Mouse (Mus musculus): ENCODE results near the gene Fbxl19. TPM values are rescaled to one million over a fixed set of nuclear protein-coding genes. Genes with fewer than 3 reads are reported as not detected.

The Fbxl19 gene
- total RNA-seq, 2 experiments from 2014 or later = 4.8 to 5.7 TPM

GRCm38 (mm10) chr7:127797076-127797845 is 52.9 kb downstream of the Fbxl19 start:
- DNase-seq = no peak
- intact Hi-C loops (cut with DNase I) = no loop called here

- intact Hi-C loops (cut with DNase I) = loop anchor here (2.0 kb wide), 1 partner anchor 138 kb away; no protein-coding TSS in a partner anchor
- no peak for DNase-seq
Measured at GRCm38 (mm10) chr7:127798591-127798990, 54.2 kb downstream of the Fbxl19 start.

- intact Hi-C loops (cut with DNase I) = loop anchor here (2.0 kb wide), 1 partner anchor 138 kb away; no protein-coding TSS in a partner anchor
- DNase-seq = no peak
Measured at GRCm38 (mm10) chr7:127799211-127799610, 54.9 kb downstream of the Fbxl19 start.

- DNase-seq = no peak
- intact Hi-C loops (cut with DNase I) = loop anchor here (1.0 to 2.0 kb wide), 4 partner anchors 17 to 137 kb away; partner anchors contain the start of genes Zfp646 and Zfp668
Measured at GRCm38 (mm10) chr7:127799738-127800137, 55.4 kb downstream of the Fbxl19 start.

- peak; percentile 95 to 96 for DNase-seq
- intact Hi-C loops (cut with DNase I) = loop anchor here (1.0 kb wide), 3 partner anchors 16 to 76 kb away; partner anchors contain the start of genes Zfp646 and Zfp668
Measured at GRCm38 (mm10) chr7:127800435-127801009, 56.2 kb downstream of the Fbxl19 start, which contains the start of gene Hsd3b7. TSS of gene Hsd3b7 (plus strand) at chr7:127800604.

GRCm38 (mm10) chr7:127801010-127801621 is 56.8 kb downstream of the Fbxl19 start:
- intact Hi-C loops (cut with DNase I) = no loop called here
- DNase-seq = peak in 1 of 2 experiments; percentile 28

GRCm38 (mm10) chr7:127802313-127802712 is 58.0 kb downstream of the Fbxl19 start:
- no peak for DNase-seq
- intact Hi-C loops (cut with DNase I) = no loop called here

- intact Hi-C loops (cut with DNase I) = no loop called here
- DNase-seq = no peak
Measured at GRCm38 (mm10) chr7:127808821-127809220, 64.5 kb downstream of the Fbxl19 start.

- DNase-seq = no peak
- intact Hi-C loops (cut with DNase I) = no loop called here
Measured at GRCm38 (mm10) chr7:127809846-127810245, 65.5 kb downstream of the Fbxl19 start.

- intact Hi-C loops (cut with DNase I) = no loop called here
Measured at GRCm38 (mm10) chr7:127810650-127811049, 66.3 kb downstream of the Fbxl19 start.

GRCm38 (mm10) chr7:127811240-127811639 is 66.9 kb downstream of the Fbxl19 start:
- intact Hi-C loops (cut with DNase I) = no loop called here

More at GRCm38 (mm10) chr7:127810650-127811049, 66.3 kb downstream of the Fbxl19 start:
- no peak for DNase-seq

GRCm38 (mm10) chr7:127812292-127812691 is 67.9 kb downstream of the Fbxl19 start:
- intact Hi-C loops (cut with DNase I) = no loop called here

More at GRCm38 (mm10) chr7:127811240-127811639, 66.9 kb downstream of the Fbxl19 start:
- DNase-seq = no peak

GRCm38 (mm10) chr7:127813821-127814220 is 69.5 kb downstream of the Fbxl19 start:
- intact Hi-C loops (cut with DNase I) = no loop called here
- DNase-seq = peak in 1 of 2 experiments; percentile 28

More at GRCm38 (mm10) chr7:127812292-127812691, 67.9 kb downstream of the Fbxl19 start:
- no peak for DNase-seq

- peak; percentile 83 to 87 for DNase-seq
- intact Hi-C loops (cut with DNase I) = no loop called here
Measured at GRCm38 (mm10) chr7:127814241-127814921, 70.0 kb downstream of the Fbxl19 start.

- no peak for DNase-seq
- intact Hi-C loops (cut with DNase I) = no loop called here
Measured at GRCm38 (mm10) chr7:127815116-127815665, 70.8 kb downstream of the Fbxl19 start.

GRCm38 (mm10) chr7:127815954-127816821 is 71.8 kb downstream of the Fbxl19 start:
- peak; percentile 59 to 61 for DNase-seq
- intact Hi-C loops (cut with DNase I) = loop anchor here (1.0 to 2.0 kb wide), 2 partner anchors 16 to 23 kb away; partner anchors contain the start of gene Hsd3b7

- DNase-seq = no peak
- intact Hi-C loops (cut with DNase I) = loop anchor here (2.0 kb wide), 1 partner anchor 22 kb away; no protein-coding TSS in a partner anchor
Measured at GRCm38 (mm10) chr7:127817053-127817452, 72.7 kb downstream of the Fbxl19 start.

- intact Hi-C loops (cut with DNase I) = loop anchor here (2.0 kb wide), 1 partner anchor 21 kb away; no protein-coding TSS in a partner anchor
- DNase-seq = no peak
Measured at GRCm38 (mm10) chr7:127817776-127818175, 73.4 kb downstream of the Fbxl19 start.
